Mouse (Mus musculus): Measurements from ENCODE around the gene Pcbp4.
A peak's percentile ranks its signal among the peaks of the same experiment; 100 is the strongest.

Pcbp4 gene

GRCm38 (mm10) chr9:106453271-106454070 is at the start of gene Pcbp4:
Gene Pcbp4, plus strand, starts transcription at chr9:106453291.
- peak; percentile 72 for DNase-seq (ENCODE audit: low spot score)

GRCm38 (mm10) chr9:106405275-106405674 is 47.8 kb upstream of the Pcbp4 start:
- no peak for DNase-seq (ENCODE audit: low spot score)

GRCm38 (mm10) chr9:106406443-106407078 is 46.5 kb upstream of the Pcbp4 start:
- DNase-seq (ENCODE audit: low spot score) = no peak

GRCm38 (mm10) chr9:106409096-106409495 is 44.0 kb upstream of the Pcbp4 start:
- no peak for DNase-seq (ENCODE audit: low spot score)

GRCm38 (mm10) chr9:106410086-106410650 is 42.9 kb upstream of the Pcbp4 start:
- DNase-seq (ENCODE audit: low spot score) = no peak

GRCm38 (mm10) chr9:106411091-106411594 is 41.9 kb upstream of the Pcbp4 start:
- DNase-seq (ENCODE audit: low spot score) = no peak

GRCm38 (mm10) chr9:106411729-106412128 is 41.4 kb upstream of the Pcbp4 start:
- DNase-seq (ENCODE audit: low spot score) = no peak

GRCm38 (mm10) chr9:106412210-106412609 is 40.9 kb upstream of the Pcbp4 start:
- no peak for DNase-seq (ENCODE audit: low spot score)

GRCm38 (mm10) chr9:106413606-106414005 is 39.5 kb upstream of the Pcbp4 start:
- DNase-seq (ENCODE audit: low spot score) = no peak

GRCm38 (mm10) chr9:106416826-106417225 is 36.3 kb upstream of the Pcbp4 start:
- no peak for DNase-seq (ENCODE audit: low spot score)

GRCm38 (mm10) chr9:106417841-106418625 is 35.1 kb upstream of the Pcbp4 start:
- peak; percentile 95 for DNase-seq (ENCODE audit: low spot score)

GRCm38 (mm10) chr9:106420608-106421007 is 32.5 kb upstream of the Pcbp4 start:
- no peak for DNase-seq (ENCODE audit: low spot score)

- DNase-seq (ENCODE audit: low spot score) = no peak
Observed at GRCm38 (mm10) chr9:106421033-106421864, 31.8 kb upstream of the Pcbp4 start.

- peak; percentile 86 for DNase-seq (ENCODE audit: low spot score)
Observed at GRCm38 (mm10) chr9:106421865-106422160, 31.3 kb upstream of the Pcbp4 start.

GRCm38 (mm10) chr9:106428719-106429220 is 24.3 kb upstream of the Pcbp4 start:
- no peak for DNase-seq (ENCODE audit: low spot score)

GRCm38 (mm10) chr9:106429221-106430014 is 23.7 kb upstream of the Pcbp4 start, which contains the start of gene Rpl29:
Gene Rpl29, plus strand, starts transcription at chr9:106429454.
- peak; percentile 97 for DNase-seq (ENCODE audit: low spot score)

- no peak for DNase-seq (ENCODE audit: low spot score)
Observed at GRCm38 (mm10) chr9:106430015-106430264, 23.2 kb upstream of the Pcbp4 start.

- DNase-seq (ENCODE audit: low spot score) = no peak
Observed at GRCm38 (mm10) chr9:106433389-106433788, 19.7 kb upstream of the Pcbp4 start.

- DNase-seq (ENCODE audit: low spot score) = no peak
Observed at GRCm38 (mm10) chr9:106436566-106436965, 16.5 kb upstream of the Pcbp4 start.

GRCm38 (mm10) chr9:106442680-106443079 is 10.4 kb upstream of the Pcbp4 start:
- no peak for DNase-seq (ENCODE audit: low spot score)

GRCm38 (mm10) chr9:106444836-106445235 is 8.3 kb upstream of the Pcbp4 start:
- DNase-seq (ENCODE audit: low spot score) = no peak

Data from testis, postnatal 10 days (tissue).